Mouse (Mus musculus) spleen, postnatal 10 days (tissue): ENCODE measurements around the gene Taf1b.
A peak's percentile ranks its signal among the peaks of the same experiment; 100 is the strongest.
"Not testable (repeated sequence)": the region's sequence is repeated elsewhere in the genome, so short reads cannot be mapped to it uniquely, and the experiment has no call there.

Experiments
- DNase-seq, 2 experiments: peaks; one replicate each; pipeline ENCODE4 v3.0.0; 2021 to 2022; ENCODE audit warnings: low spot score in 2 of 2

Gene Taf1b

GRCm38 (mm10) chr12:24498150-24498840, at the start of gene Taf1b:
Gene Taf1b, plus strand, starts transcription at chr12:24498359.
- DNase-seq = peak; percentile 78 to 85

- no peak for DNase-seq
Measured at GRCm38 (mm10) chr12:24460406-24460805, 37.8 kb upstream of the Taf1b start.

GRCm38 (mm10) chr12:24462121-24462520, 36.0 kb upstream of the Taf1b start:
- DNase-seq = peak in 1 of 2 experiments; percentile 24

- not testable (repeated sequence) for DNase-seq
Measured at GRCm38 (mm10) chr12:24463490-24463889, 34.7 kb upstream of the Taf1b start.

- DNase-seq = no peak
Measured at GRCm38 (mm10) chr12:24468966-24469365, 29.2 kb upstream of the Taf1b start.

- DNase-seq = peak; percentile 27 to 65
Measured at GRCm38 (mm10) chr12:24470943-24471342, 27.2 kb upstream of the Taf1b start.

- DNase-seq = no peak
Measured at GRCm38 (mm10) chr12:24473221-24473620, 24.9 kb upstream of the Taf1b start.

GRCm38 (mm10) chr12:24484930-24485329, 13.2 kb upstream of the Taf1b start:
- DNase-seq = no peak

GRCm38 (mm10) chr12:24486882-24487281, 11.3 kb upstream of the Taf1b start:
- DNase-seq = no peak

- DNase-seq = not testable (repeated sequence)
Measured at GRCm38 (mm10) chr12:24492507-24492906, 5.7 kb upstream of the Taf1b start.

GRCm38 (mm10) chr12:24493011-24493410, 5.1 kb upstream of the Taf1b start:
- peak in 1 of 2 experiments; percentile 16 for DNase-seq

- DNase-seq = peak in 1 of 2 experiments; percentile 31
Measured at GRCm38 (mm10) chr12:24493412-24493811, 4.7 kb upstream of the Taf1b start.

GRCm38 (mm10) chr12:24494791-24495190, 3.4 kb upstream of the Taf1b start:
- DNase-seq = not testable (repeated sequence)

- DNase-seq = not testable (repeated sequence)
Measured at GRCm38 (mm10) chr12:24498841-24499485, 804 bp downstream of the Taf1b start.

- no peak for DNase-seq
Measured at GRCm38 (mm10) chr12:24517118-24517517, 19.0 kb downstream of the Taf1b start.

- no peak for DNase-seq
Measured at GRCm38 (mm10) chr12:24521076-24521475, 22.9 kb downstream of the Taf1b start.

- DNase-seq = not testable (repeated sequence)
Measured at GRCm38 (mm10) chr12:24525065-24525464, 26.9 kb downstream of the Taf1b start.

- no peak for DNase-seq
Measured at GRCm38 (mm10) chr12:24536390-24536789, 38.2 kb downstream of the Taf1b start.

- no peak for DNase-seq
Measured at GRCm38 (mm10) chr12:24537201-24537600, 39.0 kb downstream of the Taf1b start.

GRCm38 (mm10) chr12:24537965-24538364, 39.8 kb downstream of the Taf1b start:
- no peak for DNase-seq

GRCm38 (mm10) chr12:24541426-24542154, 43.4 kb downstream of the Taf1b start:
- no peak for DNase-seq

- DNase-seq = no peak
Measured at GRCm38 (mm10) chr12:24547686-24548085, 49.5 kb downstream of the Taf1b start.

GRCm38 (mm10) chr12:24548885-24549284, 50.7 kb downstream of the Taf1b start:
- no peak for DNase-seq
